Mouse (Mus musculus) left cerebral cortex, postnatal 10 days (tissue): ENCODE measurements around the gene Mnt. TPM values are rescaled to one million over a fixed set of nuclear protein-coding genes. Genes with fewer than 3 reads are reported as not detected.
"Not testable (repeated sequence)": the region's sequence is repeated elsewhere in the genome, so short reads cannot be mapped to it uniquely, and the experiment has no call there.

ENCODE experiments used
- DNase-seq, 2 experiments: peaks; one replicate each; pipeline ENCODE4 v3.0.0; 2021 to 2022; ENCODE audit warnings: low spot score in 2 of 2, mixed read lengths in 1 of 2; ENCODE audit errors: extremely low spot score in 1 of 2
- intact Hi-C: fragments of 180-260 bp; cut with DNase I; formaldehyde crosslinking; loops from one replicate; pipeline ENCODE4 v1.15.1; 2025
- total RNA-seq, 2 experiments: library from RNA; stranded (reverse); gene quantifications; 2 replicates each; pipeline ENCODE4 v1.2.3; 2021

The Mnt gene
- 10 to 100 TPM; 33.5 to 34.9 TPM for total RNA-seq

GRCm38 (mm10) chr11:74830256-74831161, at the start of gene Mnt:
Gene Mnt (plus strand): TSS chr11:74830920.
- intact Hi-C loops = no loop called here
- DNase-seq = peak; percentile 98 to 99

- intact Hi-C loops = no loop called here
- DNase-seq = no peak
Measured at GRCm38 (mm10) chr11:74792874-74793273, 37.8 kb upstream of the Mnt start.

DNA sequence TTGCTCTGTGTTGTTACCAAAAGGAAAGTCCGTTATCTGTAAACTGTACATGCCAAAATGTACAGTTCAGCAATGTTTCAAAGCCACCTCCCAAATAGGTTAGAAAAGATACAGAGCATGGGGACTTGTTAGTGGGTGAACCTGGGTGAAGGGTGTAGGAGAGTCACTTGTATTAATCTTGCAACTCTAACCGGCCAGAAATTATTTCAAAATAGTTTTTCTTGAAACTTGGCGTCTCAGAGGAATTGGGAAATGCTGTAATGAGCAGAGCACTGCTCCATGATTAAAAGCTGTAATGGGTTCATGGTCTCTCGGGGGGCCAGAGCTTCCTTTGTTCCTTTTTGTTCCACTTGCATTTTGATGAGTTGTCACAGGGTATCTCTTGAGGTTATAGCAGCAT, 30.1 kb upstream of the Mnt start:
- intact Hi-C loops = no loop called here
- DNase-seq = no peak

- intact Hi-C loops = no loop called here
- DNase-seq = no peak
Measured at GRCm38 (mm10) chr11:74804081-74804627, 26.6 kb upstream of the Mnt start.

DNA sequence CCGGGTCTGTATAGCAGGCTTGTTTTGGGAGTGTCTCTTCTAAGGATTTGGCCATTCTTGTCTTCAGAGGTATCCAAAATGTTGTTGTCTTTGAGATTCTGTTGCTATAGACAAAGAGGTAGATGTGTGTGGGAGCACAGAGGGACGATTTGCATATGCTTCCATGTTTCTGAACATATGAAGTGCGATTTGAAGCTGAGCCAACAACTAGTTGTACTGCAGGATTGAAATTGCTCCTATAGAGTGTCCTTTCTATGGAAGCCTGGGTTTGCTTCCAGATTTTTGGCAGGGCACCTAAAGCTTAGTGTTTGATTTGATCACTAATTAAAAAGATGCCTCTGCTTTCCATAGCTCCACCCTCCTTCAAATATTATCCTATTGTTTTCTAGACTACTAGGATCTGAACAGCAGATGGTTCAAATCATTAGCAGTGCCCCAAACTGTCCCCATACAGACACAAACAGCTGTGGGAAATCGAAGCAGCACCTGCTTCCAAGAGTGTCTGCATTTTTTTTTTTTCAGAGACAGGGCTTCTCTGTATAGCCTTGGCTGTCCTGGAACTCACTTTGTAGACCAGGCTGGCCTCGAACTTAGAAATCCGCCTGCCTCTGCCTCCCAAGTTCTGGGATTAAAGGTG, 23.4 kb upstream of the Mnt start:
- DNase-seq = no peak
- intact Hi-C loops = no loop called here

- intact Hi-C loops = no loop called here
Measured at GRCm38 (mm10) chr11:74808251-74808853, 22.4 kb upstream of the Mnt start.

DNA sequence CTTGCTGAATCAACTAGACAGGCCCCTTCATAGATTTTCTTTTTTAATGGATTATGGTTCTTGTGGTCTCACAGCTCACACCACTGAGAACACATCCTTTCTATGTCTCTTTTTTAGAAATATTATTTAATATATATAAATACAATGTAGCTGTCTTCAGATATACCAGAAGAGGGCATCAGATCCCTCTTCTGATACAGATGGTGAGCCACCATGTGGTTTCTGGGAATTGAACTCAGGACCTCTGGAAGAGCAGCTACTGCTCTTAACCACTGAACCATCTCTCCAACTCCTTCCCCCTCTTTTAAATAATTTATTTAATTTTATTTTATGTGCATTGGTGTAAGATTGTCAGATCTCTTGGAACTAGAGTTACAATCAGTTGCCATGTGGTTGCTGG, 20.6 kb upstream of the Mnt start:
- intact Hi-C loops = no loop called here
- no peak for DNase-seq

More at GRCm38 (mm10) chr11:74808251-74808853, 22.4 kb upstream of the Mnt start:
- peak in 1 of 2 experiments; percentile 10 for DNase-seq

DNA sequence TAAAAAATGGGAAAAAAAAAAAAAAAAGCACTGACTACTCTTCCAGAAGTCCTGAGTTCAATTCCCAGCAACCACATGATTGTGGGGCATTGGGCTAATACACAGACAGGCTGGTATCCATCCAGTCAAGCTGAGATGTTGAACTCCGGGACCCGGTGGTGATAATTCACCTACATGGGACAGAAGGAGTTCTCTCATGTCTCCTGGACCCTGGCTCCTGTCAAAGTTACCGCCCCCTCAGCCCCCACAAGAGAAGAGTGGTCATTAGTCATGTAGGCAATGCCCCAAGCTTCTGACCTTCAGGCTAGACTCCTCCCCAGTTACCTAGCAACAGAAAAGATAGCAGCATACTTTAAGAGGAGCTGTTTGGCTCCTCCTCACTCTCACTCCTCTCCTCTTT, 19.7 kb upstream of the Mnt start:
- DNase-seq, intact Hi-C loops: not testable (repeated sequence)

GRCm38 (mm10) chr11:74811538-74811937, 19.2 kb upstream of the Mnt start:
- intact Hi-C loops = no loop called here
- no peak for DNase-seq

DNA sequence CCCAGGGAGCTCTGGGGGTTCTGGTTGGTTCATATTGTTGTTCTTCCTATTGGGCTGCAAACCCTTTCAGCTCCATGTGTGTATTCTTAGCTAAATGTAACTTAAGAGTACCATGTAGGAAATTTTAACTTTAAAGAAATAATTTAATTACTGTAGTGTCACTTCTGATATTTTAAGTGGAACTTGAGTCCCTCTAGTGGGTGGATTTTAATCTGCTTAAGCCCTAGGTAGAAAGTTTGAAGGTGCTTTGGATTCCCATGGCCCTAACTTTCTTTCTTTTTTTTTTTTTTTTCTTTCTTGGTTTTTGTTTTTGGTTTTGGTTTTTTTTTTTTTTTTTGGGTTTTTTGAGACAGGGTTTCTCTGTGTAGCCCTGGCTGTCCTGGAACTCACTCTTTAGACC, 14.9 kb upstream of the Mnt start:
- no peak for DNase-seq
- intact Hi-C loops = no loop called here

DNA sequence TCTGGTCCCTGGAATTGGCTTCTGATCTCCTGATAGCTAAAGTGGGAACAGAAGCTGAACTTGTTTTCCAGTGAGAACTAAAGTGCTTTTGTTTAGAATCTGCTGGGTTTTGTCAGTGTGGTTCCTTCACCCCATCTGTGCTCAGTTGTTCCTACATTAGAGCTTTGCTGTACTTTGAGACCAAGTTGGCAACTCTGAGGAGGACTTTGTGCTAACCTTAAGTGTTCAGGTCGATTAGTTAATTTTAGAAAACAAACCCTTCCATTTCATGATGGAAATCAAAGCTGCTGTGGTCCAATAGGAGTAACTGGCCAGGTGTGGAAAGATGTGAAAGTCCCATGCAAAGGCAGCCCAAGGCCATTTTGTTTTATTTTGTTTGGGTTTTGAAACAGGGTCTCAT, 9.8 kb upstream of the Mnt start:
- intact Hi-C loops = loop anchor here (1.0 kb wide), 1 partner anchor 27 kb away; no protein-coding TSS in a partner anchor

GRCm38 (mm10) chr11:74821463-74821862, 9.3 kb upstream of the Mnt start:
- DNase-seq = no peak
- intact Hi-C loops = loop anchor here (1.0 kb wide), 1 partner anchor 27 kb away; no protein-coding TSS in a partner anchor

More for the DNA sequence above, 9.8 kb upstream of the Mnt start:
- no peak for DNase-seq

DNA sequence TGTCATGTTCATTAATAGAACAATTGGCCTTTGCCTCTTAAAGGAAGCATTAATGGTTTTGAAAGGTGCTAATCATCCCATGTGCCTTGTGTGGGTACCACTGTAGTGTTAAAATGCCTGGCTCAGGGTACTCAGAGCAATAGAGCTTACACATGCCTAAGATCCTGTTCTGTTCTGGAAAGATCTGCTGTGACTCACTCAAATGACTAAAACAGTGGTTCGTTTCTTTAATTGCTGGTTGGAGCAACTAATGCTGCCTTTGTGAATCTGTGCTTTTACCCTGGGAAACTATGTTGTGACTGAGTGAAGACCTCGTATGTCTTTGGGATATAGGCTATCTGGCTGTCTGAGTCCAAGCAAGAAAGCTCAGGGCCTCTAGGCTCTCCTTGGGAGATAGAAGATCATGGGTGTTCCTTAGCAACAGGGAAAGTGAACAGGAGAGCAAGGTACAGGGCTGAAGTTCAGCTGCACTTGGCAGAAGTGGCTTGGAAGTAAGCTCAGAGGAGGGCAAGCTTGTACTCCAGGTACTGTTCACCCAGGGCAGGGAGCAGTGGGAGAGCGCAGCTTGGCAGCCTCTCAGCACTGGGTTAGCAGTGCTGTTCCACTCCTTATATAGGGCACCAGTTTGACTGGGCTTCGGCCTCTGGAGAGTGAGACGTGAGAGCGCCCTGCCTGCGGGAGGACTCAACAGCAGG, 7.8 kb upstream of the Mnt start:
- DNase-seq = no peak
- intact Hi-C loops = no loop called here

- no peak for DNase-seq
- intact Hi-C loops = no loop called here
Measured at GRCm38 (mm10) chr11:74826151-74826550, 4.6 kb upstream of the Mnt start.

GRCm38 (mm10) chr11:74826702-74827101, 4.0 kb upstream of the Mnt start:
- intact Hi-C loops = no loop called here
- no peak for DNase-seq

GRCm38 (mm10) chr11:74827791-74828403, 2.8 kb upstream of the Mnt start:
- no peak for DNase-seq
- intact Hi-C loops = no loop called here

- DNase-seq = no peak
- intact Hi-C loops = no loop called here
Measured at GRCm38 (mm10) chr11:74828404-74828931, 2.3 kb upstream of the Mnt start.

- DNase-seq = no peak
- intact Hi-C loops = no loop called here
Measured at GRCm38 (mm10) chr11:74828965-74829550, 1.7 kb upstream of the Mnt start.
